Mouse (Mus musculus) telencephalon, adult 2 months (tissue): ENCODE measurements around the gene Uba52.
"Not testable (repeated sequence)": the region's sequence is repeated elsewhere in the genome, so short reads cannot be mapped to it uniquely, and the experiment has no call there.

Experiments
- DNase-seq: peaks from one replicate; pipeline ENCODE4 v3.0.0-alpha.2; 2011; ENCODE audit warnings: low read depth, low spot score

Gene Uba52

DNA sequence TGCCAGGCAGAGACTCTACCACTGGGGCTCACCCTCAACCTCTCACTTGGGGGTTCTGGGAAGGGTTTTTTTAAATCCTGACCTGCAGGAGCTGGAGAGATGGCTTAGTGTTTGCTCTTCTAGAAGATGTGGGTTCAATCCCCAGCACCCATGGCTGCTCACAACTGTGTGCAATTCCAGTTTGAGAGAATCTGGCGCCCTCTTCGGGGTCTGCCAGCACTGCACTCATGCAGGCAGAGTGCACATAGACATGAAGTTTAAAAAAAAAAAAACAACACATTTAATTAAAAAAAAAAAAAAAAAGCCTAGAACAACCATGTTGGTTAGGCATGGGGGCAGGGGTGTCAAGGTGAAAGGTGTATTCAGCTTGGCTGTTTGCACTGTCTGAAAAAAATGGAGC is 19.7 kb upstream of the Uba52 start:
- DNase-seq = no peak

DNA sequence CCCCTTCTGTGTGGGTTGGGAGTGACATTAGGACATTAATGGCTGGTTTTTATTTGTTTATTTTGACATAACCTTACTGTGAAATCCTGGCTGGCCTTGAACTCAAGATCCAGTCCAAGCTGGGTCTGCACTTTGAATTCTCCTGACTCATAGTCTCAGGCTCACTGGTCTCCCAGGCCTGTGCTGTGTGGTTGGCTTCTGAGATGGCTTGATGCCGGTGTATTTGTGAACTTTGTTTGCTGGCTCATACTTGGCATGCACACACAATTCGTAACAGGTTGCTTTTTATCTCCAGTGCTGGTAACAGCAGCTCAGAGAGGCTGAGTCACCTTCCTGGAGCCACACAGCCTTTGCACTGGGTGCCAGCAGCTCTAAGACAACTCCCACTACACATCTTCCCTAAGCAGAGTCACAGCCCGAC is 19.1 kb upstream of the Uba52 start:
- peak; percentile 55 for DNase-seq

DNA sequence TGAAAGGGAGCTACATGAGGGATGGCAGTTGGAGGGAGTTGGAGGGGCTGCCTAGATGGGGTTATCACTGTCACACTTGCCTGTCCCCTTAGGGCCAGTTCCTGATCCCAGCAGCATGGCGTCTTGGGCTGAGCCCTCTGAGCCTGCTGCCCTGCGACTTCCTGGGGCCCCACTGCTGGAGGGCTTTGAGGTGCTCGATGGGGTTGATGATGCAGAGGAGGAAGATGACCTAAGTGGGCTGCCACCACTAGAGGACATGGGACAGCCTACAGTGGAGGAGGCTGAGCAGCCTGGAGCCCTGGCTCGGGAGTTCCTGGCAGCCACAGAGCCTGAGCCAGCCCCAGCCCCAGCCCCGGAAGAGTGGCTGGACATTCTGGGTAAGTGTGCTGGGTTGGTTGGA is 18.7 kb upstream of the Uba52 start:
- DNase-seq = no peak

DNA sequence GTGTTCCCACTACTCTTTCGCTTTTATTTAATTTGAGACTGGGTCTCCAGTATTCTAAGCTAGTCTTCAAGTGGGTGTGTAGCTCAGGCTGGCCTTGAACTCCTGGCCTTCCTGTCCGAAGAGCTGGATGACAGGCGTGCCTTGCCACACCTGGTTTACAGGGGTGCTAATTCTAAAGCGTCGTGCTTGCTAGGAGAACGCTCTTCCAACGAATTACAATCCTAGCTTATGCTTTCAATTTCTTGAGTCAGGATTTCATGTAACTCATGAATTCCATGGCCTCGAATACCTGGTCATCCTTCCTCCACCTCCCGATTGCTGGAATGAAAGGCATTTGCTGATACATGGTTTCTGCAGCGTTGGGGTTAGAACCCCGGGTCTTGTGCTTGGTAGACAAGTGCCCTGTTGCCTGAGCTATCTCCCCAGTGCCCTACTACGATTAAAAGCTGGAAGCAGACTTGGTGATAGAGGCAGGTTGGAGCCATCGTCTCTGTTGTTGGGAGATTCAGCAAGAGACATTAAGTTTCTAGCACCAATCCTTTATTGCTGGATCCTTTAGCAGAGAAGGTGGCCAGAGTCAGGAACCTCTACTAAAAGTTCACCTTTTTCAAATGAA is 17.7 kb upstream of the Uba52 start:
- DNase-seq = no peak

DNA sequence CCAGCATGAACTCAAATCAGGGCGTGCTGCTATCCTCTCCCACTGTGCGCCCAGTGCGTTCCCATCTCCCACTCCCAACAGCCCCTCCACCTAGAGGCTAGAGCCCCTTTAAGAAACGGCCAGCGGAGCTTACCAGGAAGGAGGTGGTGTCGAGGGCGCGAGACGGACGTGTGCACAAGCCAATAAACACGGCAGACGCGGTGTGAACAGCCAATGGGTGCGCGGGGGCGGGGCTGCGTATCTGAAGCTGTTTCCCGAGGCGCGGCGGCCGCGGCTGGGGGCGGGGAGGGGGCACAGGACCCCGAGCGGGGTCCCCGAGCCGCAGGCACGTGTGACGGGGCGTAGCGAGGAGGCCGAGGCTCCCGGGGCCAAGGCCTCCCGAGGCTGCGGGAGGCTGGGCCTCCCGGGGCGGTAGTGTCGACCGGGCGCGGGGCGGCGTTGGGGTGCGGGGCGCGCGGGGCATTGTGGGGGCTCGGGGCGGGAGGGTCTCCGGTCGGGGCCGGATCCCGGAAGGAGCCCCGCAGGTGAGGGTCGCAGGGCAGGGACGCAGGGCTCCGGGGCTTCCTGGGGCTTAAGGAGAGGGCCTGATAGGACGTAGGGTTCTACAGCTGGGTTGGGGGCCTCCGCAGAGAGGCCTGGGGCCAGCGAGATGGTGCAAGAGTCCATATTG is 17.0 kb upstream of the Uba52 start, which contains the start of the genes Fkbp8 and Kxd1:
Gene Fkbp8 (plus strand): TSS at position 213 of the 670 bp plus-strand sequence.
Gene Kxd1 (minus strand): TSS at position 445 of the 670 bp plus-strand sequence.
- peak; percentile 96 for DNase-seq

DNA sequence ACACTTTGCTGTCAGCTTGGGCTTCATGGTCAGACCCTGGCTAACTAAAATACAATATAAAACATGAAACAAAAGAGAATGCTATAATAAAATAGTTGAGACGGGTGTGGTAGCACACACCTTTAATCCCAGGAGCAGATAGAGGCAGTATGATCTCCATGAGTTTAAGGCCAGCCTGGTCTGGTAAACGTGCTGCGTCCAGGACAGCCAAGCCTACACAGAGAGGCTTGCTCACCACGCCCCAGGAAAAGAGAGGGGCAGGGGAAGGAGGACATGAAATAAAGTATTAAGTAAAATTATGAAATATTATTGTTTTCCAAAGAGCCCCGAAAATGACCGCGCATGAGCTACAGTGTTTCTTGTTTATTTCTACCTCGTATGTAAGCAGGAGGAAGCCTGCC is 16.5 kb upstream of the Uba52 start:
- no peak for DNase-seq

DNA sequence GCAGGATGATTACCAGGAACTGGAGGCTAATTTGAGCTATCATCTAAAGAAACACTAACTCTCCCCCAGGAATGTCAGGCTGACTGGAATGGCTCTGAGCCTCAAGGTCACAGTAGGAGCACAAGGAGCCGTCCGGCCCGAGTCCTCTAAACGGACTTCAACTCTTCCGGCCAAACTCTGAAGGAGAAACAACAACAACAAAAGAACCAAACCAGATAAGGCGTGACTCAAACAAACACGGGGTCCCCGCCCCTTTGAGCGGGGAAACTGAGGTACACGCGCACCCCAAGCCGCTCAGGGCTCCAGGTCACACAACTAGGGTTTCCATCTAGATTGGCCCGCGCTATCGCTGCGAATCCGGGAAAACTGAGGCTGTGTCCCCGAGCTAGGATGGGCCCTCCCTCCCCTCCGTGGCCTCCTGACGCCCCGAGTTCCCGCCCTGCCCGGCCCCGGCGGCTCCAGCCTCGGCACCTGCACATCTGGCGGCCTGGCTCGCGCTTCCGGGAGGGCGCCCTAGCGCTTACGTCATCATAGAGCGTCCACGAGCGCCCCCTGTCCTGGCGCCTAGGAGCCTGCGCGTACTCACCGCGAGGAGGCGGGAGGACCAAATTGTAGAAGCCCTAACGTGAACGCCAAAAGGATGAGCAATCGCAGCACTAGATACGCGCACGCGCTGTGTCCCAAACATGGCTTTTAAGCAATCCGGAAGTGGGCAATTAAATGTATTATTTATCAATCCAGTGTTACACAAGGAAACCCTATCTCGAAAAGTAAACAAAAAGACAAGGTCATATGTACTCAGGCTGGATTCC is 12.2 kb upstream of the Uba52 start:
- DNase-seq = peak; percentile 97

DNA sequence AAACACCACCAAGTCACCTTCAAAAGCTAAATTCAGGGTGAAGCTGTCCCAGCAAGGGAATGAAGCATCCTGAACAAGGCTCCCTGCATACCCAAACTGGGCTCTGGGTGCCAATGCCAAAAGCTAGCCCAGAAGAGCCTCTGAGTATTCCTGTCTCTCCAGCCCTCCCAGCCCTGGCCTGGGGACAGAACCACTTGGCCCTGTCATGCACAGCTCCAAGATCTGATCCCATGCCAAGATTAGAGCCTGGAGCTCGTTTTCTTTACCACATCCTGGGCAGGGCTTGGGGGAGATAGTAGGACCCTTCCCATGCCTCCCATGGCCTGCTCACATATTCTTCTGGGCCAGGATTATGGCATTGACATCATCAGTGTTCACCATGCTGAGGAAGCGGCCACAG is 9.0 kb upstream of the Uba52 start:
- no peak for DNase-seq

DNA sequence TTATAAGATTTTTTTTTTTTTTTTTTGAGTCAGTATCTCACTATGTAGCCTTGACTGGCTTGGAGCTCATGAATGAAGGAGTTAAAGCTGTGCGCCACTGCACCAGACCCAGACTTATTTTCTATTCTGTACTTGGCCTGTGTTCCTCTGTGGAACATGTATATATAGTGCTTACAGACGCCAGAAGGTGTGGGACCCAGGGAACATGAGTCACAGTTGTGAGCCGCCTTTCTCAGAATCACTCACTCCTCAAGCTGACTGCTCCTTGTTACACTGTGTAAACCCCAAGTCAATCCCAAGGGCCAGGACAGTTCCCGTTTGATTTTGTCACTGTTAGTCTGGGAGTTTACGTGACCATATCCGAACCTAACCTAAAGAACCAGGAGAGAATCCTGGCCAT is 8.4 kb upstream of the Uba52 start:
- no peak for DNase-seq

DNA sequence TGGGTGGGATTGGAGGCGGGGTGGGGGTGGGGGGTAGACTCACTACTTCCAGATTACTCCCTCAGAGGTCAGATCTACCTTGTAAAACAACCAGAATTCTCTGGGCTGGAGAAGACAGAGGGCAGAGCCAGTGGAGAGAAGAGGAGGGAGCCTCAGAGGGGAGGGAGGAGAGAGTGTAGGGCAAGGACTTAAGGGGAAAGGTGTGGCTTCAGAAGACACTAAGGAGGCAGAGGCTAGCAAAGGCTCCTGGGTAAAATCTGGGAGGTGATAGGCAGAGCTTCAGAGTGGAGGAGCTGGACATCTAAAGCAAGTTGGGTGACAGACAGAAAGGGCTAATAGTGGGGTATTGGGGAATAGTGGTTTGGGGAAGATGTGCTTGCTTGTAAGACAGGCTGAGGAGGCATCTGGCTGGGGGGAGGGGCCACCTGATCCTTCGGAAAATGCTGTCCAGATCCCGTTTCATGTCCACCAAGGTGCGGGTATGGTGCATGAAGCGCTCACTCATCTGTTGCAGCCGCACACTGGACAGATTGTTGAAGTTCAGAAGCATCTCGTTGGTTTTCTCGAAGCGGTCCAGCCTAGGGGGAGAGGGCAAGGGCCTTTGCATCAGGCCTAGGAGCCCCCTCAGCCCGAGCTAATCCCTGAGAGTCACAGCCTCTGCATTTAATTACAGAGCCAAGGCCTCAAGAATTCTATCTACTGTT is 7.5 kb upstream of the Uba52 start:
- DNase-seq = no peak

DNA sequence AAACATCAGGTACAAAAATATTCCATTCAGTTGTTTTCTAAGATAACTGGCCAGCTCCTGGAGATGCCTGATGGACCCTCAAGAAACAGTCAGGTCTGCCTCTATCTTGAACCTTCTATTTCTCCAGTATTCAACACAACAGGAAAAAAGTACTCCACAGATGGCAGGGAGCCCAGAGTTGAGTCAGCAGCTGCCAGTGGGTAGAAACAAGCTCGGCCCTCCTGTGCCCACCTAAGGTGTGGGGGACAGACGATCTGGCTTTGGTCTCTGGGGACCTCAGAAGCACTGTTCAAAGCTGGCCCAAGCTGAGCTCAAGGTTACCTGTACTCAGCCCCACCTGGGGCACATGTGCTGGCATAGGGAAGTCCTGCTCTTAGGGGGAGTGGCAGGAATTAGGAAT is 2.8 kb upstream of the Uba52 start:
- DNase-seq = no peak

DNA sequence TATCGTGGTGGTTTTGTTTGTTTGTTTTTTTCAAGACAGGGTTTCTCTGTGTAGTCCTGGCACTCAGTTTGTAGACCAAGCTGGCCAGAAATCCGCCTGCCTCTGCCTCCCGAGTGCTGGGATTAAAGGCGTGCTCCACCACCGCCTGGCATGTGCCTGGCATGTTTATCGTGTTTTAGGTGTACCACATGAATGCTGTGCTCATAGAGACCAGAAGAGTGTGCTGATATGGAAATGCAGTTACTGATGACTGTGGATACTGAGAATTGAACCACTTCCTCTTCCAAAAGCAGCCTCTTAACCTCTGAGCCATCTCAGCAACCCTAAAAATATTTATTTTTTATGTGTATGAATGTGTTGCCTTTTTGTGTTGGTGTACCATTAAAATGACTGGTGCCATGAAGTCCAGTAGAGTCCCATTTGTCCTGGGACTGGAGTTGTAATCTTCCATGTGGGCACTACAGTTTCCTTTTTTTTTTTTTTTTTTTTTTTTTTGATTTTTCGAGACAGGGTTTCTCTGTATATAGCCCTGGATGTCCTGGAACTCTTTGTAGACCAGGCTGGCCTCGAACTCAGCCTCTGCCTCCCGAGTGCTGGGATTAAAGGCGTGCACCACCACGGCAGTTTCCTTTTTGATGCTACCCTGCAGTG is 1.8 kb upstream of the Uba52 start:
- no peak for DNase-seq

DNA sequence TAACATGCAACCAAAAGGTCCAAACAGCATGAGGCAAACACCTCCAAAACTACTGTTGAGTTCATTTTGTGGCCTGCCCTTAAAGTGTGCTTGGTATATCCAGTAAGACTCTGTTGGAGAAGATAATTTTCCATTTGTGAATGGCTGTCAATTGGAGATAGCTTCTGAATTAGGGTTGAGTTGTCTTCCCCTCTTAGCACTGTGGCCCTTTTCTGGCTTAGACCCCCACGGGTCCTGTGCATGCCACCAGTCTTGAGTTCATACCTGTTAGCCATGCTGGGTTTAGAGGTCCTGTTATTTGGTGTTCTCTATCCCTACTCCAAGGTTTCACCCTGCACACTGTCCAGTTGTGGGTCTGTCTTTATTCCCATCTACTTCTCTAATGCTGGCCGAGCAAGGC is 1.2 kb upstream of the Uba52 start:
- DNase-seq = no peak

DNA sequence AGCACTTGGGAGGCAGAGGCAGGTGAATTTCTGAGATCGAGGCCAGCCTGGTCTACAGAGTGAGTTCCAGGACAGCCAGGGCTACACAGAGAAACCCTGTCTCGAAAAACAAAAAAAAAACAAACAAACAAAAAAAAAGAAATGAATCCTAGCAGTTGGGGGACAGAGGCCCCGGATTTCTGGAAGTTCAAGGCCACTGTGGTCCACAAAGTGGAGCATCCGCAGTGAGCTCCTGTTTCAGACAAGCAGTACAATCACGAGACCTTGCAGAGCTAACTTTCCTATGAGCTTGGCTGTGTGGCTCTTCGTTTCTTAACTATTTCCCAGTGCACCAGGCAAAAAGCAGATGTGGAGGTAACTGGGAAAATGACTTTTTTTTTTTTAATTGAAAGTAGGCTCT is 573 bp upstream of the Uba52 start:
- not testable (repeated sequence) for DNase-seq

DNA sequence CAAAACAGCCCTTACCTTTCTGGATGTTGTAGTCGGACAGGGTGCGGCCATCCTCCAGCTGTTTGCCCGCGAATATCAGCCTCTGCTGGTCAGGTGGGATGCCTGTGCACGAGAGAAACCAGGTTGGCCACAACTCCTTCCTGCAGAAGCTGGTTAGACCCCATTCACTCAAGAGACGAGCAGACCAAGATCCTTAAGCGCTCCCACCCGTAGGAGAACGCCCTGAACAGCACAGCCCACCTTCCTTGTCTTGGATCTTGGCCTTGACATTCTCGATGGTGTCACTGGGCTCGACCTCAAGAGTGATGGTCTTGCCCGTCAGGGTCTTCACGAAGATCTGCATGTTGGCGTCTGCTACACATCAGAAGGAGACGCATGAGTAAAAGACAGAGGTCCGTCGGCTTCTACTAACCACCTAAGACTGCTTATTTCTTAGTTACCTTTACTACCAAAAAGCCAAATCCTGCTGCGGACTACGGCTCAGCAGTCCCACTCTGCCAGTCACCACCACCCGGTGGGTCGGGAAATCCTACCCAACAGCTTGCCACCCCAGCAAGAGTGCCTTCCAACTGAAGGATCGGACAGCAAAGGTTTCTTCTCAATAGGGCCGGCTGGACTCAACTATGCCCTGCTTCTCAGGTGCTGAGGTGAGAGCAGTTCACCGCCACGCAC is 1.2 kb downstream of the Uba52 start:
- no peak for DNase-seq

DNA sequence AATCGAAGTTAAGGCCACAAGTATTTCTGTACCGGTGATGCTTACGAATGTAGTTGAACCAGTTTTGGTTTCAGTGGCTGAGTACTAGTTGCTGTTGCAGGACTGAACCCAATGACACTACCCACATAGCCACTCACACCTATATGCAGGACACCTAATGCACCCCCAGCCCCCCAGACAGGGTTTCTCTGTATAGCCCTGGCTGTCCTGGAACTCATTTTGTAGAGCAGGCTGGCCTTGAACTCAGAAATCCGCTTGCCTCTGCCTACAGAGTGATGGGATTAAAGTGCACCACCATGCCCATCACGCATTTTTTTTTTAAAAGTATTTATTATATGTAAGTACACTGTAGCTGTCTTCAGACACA is 3.6 kb downstream of the Uba52 start:
- no peak for DNase-seq

DNA sequence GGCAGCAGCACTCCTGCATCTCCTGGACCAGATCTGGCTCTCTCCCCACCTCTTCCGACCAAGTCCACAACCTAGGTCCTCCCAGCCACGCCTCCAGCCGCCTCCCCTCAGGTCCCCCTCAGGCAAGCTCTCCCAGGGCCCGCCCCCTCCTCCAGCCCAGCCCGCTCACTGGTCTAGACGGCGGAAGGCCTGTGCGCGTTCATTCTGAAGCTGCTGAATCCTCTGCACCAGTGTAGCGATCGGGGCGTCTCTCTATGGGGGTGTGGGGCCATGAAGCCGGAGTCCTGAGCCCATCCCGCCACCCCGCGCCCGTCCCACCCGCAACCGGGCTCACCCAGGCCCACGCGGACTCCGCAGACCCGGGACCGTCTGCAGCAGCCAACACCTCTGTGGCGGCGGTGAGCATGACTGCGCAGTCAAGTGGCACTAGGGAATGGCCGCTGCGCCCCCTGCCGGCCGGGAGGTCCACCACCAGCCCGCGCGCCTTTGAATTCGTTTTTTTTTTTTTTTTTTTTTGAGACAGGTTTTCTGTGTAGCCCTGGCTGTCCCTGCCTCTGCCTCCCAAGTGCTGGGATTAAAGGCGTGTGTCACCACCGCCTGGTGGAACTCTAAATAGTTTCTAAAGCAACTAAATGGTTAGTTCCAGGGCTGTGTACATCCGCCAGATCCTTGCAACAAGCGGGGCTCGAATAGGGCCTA is 4.1 kb downstream of the Uba52 start, which contains the start of gene Rex1bd:
Gene Rex1bd (minus strand): TSS at position 425 of the 699 bp plus-strand sequence.
- DNase-seq = peak; percentile 90

DNA sequence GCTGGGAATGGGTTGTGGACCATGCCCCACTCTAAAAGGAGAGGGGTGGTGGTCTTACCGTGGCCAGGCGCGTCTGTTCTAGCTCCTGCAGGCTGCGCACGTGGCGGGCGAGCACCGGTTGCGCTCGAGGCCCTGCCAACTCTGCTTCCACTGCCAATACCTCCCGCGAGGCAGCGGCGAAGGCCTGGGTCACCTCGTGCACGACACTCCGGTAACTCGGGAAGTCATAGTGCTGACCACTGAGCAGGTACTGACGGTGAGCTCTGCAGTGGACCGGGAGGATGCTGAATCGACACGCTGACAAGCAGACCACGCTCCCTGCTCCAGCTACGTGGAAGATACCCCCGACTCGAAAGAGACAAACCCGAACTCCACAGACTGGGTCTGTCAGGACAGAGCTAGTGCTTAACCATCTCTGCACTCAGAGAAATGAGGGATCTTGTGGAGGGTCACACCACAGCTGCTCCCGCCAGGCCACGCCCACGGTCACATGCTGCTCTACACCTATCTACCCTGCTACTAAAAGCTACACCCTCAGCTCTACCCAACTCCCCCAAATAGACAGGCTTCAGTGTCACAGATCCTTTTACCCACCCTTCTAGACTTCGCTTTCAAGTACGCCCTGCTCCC is 4.8 kb downstream of the Uba52 start:
- DNase-seq = no peak

DNA sequence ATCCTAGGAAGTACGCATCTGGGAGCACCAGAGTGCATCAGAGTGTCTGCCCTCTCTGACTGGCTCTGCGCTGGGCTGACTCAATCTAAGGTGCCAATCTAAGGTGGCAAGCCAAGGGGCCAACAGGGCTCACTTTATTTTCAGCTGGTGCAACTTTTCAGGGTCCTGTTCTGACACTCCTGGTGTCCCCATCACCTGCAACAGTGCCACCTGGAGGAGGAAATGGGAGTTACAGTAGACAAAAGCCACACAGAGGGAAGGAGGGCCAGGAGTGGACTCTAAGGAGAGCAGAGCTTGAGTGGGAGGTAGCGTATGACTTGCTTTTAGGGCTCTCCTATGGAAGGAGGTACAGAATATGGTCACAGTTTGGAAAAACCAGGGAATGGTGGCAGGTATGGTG is 5.8 kb downstream of the Uba52 start:
- DNase-seq = no peak

DNA sequence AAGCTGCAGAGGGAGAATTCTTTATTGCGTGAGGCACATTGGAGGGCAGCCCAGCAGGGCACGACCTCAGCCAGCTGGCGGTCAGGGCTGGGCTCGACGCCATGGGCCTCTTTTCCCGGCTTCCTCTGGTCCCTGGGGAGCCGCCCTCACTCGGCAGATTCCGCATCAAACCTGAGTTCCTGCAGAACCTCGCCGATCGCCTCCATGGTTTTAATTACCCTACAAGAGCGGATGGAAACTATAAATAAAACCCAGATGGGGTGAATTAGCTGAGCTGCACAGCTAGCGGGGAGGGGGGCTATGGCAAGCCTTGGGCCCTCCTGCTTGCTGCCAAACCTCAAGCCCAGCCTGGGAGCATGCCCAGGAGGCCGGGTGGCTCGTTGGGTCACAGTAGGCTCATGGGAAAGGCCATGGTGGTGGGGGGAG is 6.3 kb downstream of the Uba52 start:
- no peak for DNase-seq
